Mouse (Mus musculus) neural tube, embryonic 15.5 days (tissue): Measurements from ENCODE around the gene Map2k6. TPM values are rescaled to one million over a fixed set of nuclear protein-coding genes. Genes with fewer than 3 reads are reported as not detected.

ENCODE experiments used
- polyA plus RNA-seq: library from polyadenylated mRNA; unstranded; fragments of >200 nt; fragmentation: Nextera tagmentation; extraction: Ambion mirVana; gene quantifications from 2 replicates; pipeline ENCODE4 v1.2.1, GENCODE M21; 2015

Gene Map2k6
- polyA plus RNA-seq, 1 experiment from 2014 or later = 19.7 TPM

Other genes with a start within 250 kb of the Map2k6 start
- 2.6 and 2.8 TPM in 2 replicates for gene Abca9, start 230.9 kb upstream of the Map2k6 start, polyA plus RNA-seq
- gene Abca6, start 147.3 kb upstream of the Map2k6 start, polyA plus RNA-seq = 0.22 and 0.47 TPM in 2 replicates
- 10.6 and 11.0 TPM in 2 replicates for gene Abca5, start 61.4 kb upstream of the Map2k6 start, polyA plus RNA-seq